Mouse (Mus musculus) heart, embryonic 16.5 days (tissue): ENCODE measurements around the gene Mat2a. TPM values are rescaled to one million over a fixed set of nuclear protein-coding genes. Genes with fewer than 3 reads are reported as not detected.

ENCODE experiments used
- ATAC-seq: fragments of 200-750 bp; cut with Nextera tagmentation; replicated peaks from 2 replicates; pipeline ENCODE4 v1.8.0; 2017; ENCODE audit warnings: moderate number of reproducible peaks; ENCODE audit not compliant: insufficient read depth, low FRiP score; ENCODE audit errors: extremely low read depth
- H3K27ac ChIP-seq: fragments of 300-500 bp; sonication (generic); 2 replicates; pipeline ENCODE4 v1.5.1; 2014; ENCODE audit warnings: mild to moderate bottlenecking, low read length, control low read depth, moderate library complexity
- H3K27me3 ChIP-seq: fragments of 300-500 bp; sonication (generic); 2 replicates; pipeline ENCODE4 v1.6.1; 2014; ENCODE audit warnings: low read length, mixed read lengths; ENCODE audit not compliant: control insufficient read depth, insufficient read depth
- H3K36me3 ChIP-seq: fragments of 300-500 bp; sonication (generic); 2 replicates; pipeline ENCODE4 v1.6.1; 2014; ENCODE audit not compliant: control insufficient read depth, insufficient read depth
- H3K4me1 ChIP-seq: fragments of 300-500 bp; sonication (generic); 2 replicates; pipeline ENCODE4 v1.6.1; 2014; ENCODE audit warnings: low read length, mixed read lengths; ENCODE audit not compliant: control insufficient read depth, insufficient read depth
- H3K4me2 ChIP-seq: fragments of 300-500 bp; sonication (generic); 2 replicates; pipeline ENCODE4 v1.6.1; 2014; ENCODE audit warnings: low read depth, mild to moderate bottlenecking, control low read depth, low read length
- H3K4me3 ChIP-seq: fragments of 300-500 bp; sonication (generic); 2 replicates; pipeline ENCODE4 v1.5.1; 2014; ENCODE audit warnings: mild to moderate bottlenecking, control low read depth, low read length
- H3K9ac ChIP-seq: fragments of 300-500 bp; sonication (generic); 2 replicates; pipeline ENCODE4 v1.6.1; 2014; ENCODE audit warnings: low read length, control low read depth
- H3K9me3 ChIP-seq: fragments of 300-500 bp; sonication (generic); replicated peaks from 2 replicates; pipeline ENCODE4 v1.6.1; 2016; ENCODE audit warnings: low read length; ENCODE audit not compliant: control insufficient read depth
- WGBS: fragments of 180-500 bp; shearing (Covaris S2); extraction: QIAGEN DNeasy Blood & Tissue Kit; methylation state at CpG from one replicate; pipeline ENCODE4 v1.1.7; 2014; 5-methylcytosine and 5-hydroxymethylcytosine counted together
- polyA plus RNA-seq: library from polyadenylated mRNA; unstranded; fragments of >200 nt; fragmentation: Nextera tagmentation; extraction: Ambion mirVana; gene quantifications from 2 replicates; pipeline ENCODE4 v1.2.1, GENCODE M21; 2015

Mat2a gene
- polyA plus RNA-seq, 1 experiment from 2014 or later = 318 TPM

DNA sequence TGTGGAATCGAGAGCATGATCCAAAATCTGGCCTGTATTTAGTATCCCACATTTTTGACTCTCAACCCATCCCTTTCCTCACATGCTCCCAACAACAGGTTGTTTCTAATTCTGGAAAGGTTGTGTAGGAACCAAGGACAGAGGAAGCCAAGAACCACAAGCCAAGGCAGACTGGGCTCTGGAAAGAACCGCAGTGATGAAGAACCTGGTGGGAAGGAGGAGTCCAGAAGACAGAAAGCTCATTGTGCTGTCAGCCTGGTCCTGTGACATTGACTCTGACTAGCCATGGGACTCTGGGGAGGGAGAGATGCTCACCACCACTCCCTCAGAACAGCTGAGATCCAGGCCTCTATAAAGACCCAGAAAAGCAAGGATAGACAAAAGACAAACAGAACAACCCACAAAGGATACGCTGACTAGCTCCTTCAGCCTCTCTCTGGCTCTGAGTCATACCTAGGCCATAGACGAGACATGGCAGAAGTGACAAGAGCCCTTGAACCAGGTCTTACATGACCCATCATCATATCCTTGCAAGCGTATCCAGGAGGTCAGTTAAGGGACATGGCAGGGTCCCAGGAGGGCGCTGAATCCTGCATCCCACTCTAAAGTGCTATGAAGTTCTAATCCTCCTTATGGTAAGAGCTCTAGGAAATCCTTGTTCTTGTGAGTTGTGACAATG is 56.1 kb downstream of the Mat2a start:
- no peak for ATAC-seq
- no peak overlapping the region for H3K27ac ChIP-seq
- WGBS = 82% methylated on average over 6 of the region's 6 CpGs
- H3K4me2 ChIP-seq = no peak overlapping the region
- H3K4me1 ChIP-seq = peaks cover 5% of the 10 kb centered on the region; the same call in 1 of the 2 replicates
- H3K4me3 ChIP-seq = no peak overlapping the region
- H3K36me3 ChIP-seq = peaks cover 21% of the 10 kb centered on the region
- H3K9ac ChIP-seq = no peak overlapping the region
- no peaks in the 10 kb centered on the region for H3K27me3 ChIP-seq
- no peaks in the 10 kb centered on the region for H3K9me3 ChIP-seq

Other genes starting within 250 kb of the Mat2a start
- 14.5 and 17.0 TPM in 2 replicates for gene Atoh8, start 204.0 kb downstream of the Mat2a start, polyA plus RNA-seq
- gene Sftpb, start 134.9 kb downstream of the Mat2a start, polyA plus RNA-seq = 2.9 and 27.8 TPM in 2 replicates
- gene Usp39, start 94.4 kb downstream of the Mat2a start, polyA plus RNA-seq = 26.3 and 27.3 TPM in 2 replicates
- 16.0 TPM in 2 replicates for gene 0610030E20Rik, start 92.2 kb downstream of the Mat2a start, polyA plus RNA-seq
- 12.9 and 13.8 TPM in 2 replicates for gene Tmem150a, start 84.1 kb downstream of the Mat2a start, polyA plus RNA-seq
- gene Rnf181, start 72.6 kb downstream of the Mat2a start, polyA plus RNA-seq = 92.2 and 93.6 TPM in 2 replicates
- 40.1 and 46.0 TPM in 2 replicates for gene Vamp5, start 59.1 kb downstream of the Mat2a start, polyA plus RNA-seq
- gene Vamp8, start 48.9 kb downstream of the Mat2a start, polyA plus RNA-seq = 134 and 139 TPM in 2 replicates
- gene Ggcx, start 25.2 kb downstream of the Mat2a start, polyA plus RNA-seq = 28.9 and 29.5 TPM in 2 replicates
- gene Sh2d6, start 82.1 kb upstream of the Mat2a start, polyA plus RNA-seq = 0.16 TPM in 1 of 2 replicates, not detected in the other
- gene Capg, start 104.8 kb upstream of the Mat2a start, polyA plus RNA-seq = 32.3 and 32.8 TPM in 2 replicates
- 13.8 and 15.2 TPM in 2 replicates for gene Elmod3, start 158.9 kb upstream of the Mat2a start, polyA plus RNA-seq
- gene Retsat, start 158.9 kb upstream of the Mat2a start, polyA plus RNA-seq = 25.3 and 30.5 TPM in 2 replicates
- 25.3 and 26.2 TPM in 2 replicates for gene Tgoln1, start 177.4 kb upstream of the Mat2a start, polyA plus RNA-seq